Mouse (Mus musculus) lung, postnatal 0 days (tissue): ENCODE results near the gene Numa1. TPM values are rescaled to one million over a fixed set of nuclear protein-coding genes. Genes with fewer than 3 reads are reported as not detected.
A peak's percentile ranks its signal among the peaks of the same experiment; 100 is the strongest.

Experiments
- ATAC-seq: fragments of 200-750 bp; cut with Nextera tagmentation; 2 replicates; pipeline ENCODE4 v1.8.0; 2017; ENCODE audit warnings: moderate library complexity
- DNase-seq: peaks from one replicate; pipeline ENCODE4 v3.0.0-alpha.2; 2016; ENCODE audit warnings: low spot score
- H3K27ac ChIP-seq: fragments of 300-500 bp; sonication (generic); 2 replicates; pipeline ENCODE4 v1.5.1; 2014; ENCODE audit warnings: antibody characterized with exemption, mild to moderate bottlenecking, low read length, mixed read lengths
- H3K27me3 ChIP-seq: fragments of 300-500 bp; sonication (generic); replicated peaks from 2 replicates; pipeline ENCODE4 v1.6.1; 2014; ENCODE audit warnings: low read length, mixed read lengths; ENCODE audit not compliant: insufficient read depth
- H3K36me3 ChIP-seq: fragments of 300-500 bp; sonication (generic); 2 replicates; pipeline ENCODE4 v1.6.1; 2014; ENCODE audit warnings: low read length, mixed read lengths; ENCODE audit not compliant: insufficient read depth
- H3K4me1 ChIP-seq: fragments of 300-500 bp; sonication (generic); 2 replicates; pipeline ENCODE4 v1.6.1; 2014; ENCODE audit warnings: antibody characterized with exemption, low read depth, low read length, mixed read lengths; ENCODE audit not compliant: insufficient read depth
- H3K4me2 ChIP-seq: fragments of 300-500 bp; sonication (generic); replicated peaks from 2 replicates; pipeline ENCODE4 v1.6.1; 2014; ENCODE audit warnings: low read depth, mild to moderate bottlenecking, low read length, moderate library complexity, mixed read lengths
- H3K4me3 ChIP-seq: fragments of 300-500 bp; sonication (generic); 2 replicates; pipeline ENCODE4 v1.5.1; 2014; ENCODE audit warnings: low read depth, low read length
- H3K9ac ChIP-seq: fragments of 300-500 bp; sonication (generic); replicated peaks from 2 replicates; pipeline ENCODE4 v1.6.1; 2014; ENCODE audit warnings: low read depth, mild to moderate bottlenecking
- H3K9me3 ChIP-seq: fragments of 300-500 bp; sonication (generic); 2 replicates; pipeline ENCODE4 v1.6.1; 2016; ENCODE audit warnings: low read length, mixed read lengths
- CTCF ChIP-seq: IDR thresholded peaks from 2 replicates; pipeline ENCODE4 v1.5.1; 2016; ENCODE audit warnings: antibody characterized with exemption, mild to moderate bottlenecking
- EP300 ChIP-seq: IDR thresholded peaks from 2 replicates; pipeline ENCODE4 v1.6.1; 2016; ENCODE audit warnings: antibody characterized with exemption, mild to moderate bottlenecking, control low read depth
- WGBS: fragments of 180-500 bp; shearing (Covaris S2); extraction: QIAGEN DNeasy Blood & Tissue Kit; methylation state at CpG from one replicate; pipeline ENCODE4 v1.1.7; 2014; 5-methylcytosine and 5-hydroxymethylcytosine counted together
- polyA plus RNA-seq: library from polyadenylated mRNA; unstranded; fragments of >200 nt; fragmentation: Nextera tagmentation; extraction: Ambion mirVana; gene quantifications from 2 replicates; pipeline ENCODE4 v1.2.1, GENCODE M21; 2015

Numa1 gene
- polyA plus RNA-seq, 1 experiment from 2014 or later, result 31.6 TPM

DNA sequence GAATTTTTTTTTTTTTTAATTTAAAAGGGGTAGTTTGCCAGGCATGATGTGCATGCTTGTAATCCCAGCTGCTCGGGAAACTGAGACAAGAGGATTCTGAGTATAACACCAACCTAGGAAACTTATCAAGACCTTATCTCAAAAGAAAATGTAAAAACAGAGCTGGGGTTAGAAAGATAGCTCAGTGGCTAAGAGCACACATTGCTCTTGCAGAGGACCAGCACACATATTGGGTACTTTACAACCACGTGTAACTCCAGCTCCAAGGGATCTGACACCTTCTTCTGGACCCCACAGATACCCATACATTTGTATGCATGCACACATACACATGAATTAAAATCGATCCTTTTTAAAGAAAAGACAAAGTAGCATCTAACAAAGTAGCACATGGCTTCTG is 127.4 kb downstream of the Numa1 start:
- H3K9me3 ChIP-seq, result no peaks in the 10 kb centered on the region
- TF ChIP-seq CTCF, result no peak
- no peak for TF ChIP-seq EP300
- H3K9ac ChIP-seq, result no peak overlapping the region
- no peaks in the 10 kb centered on the region for H3K27me3 ChIP-seq
- no peaks in the 10 kb centered on the region; the same call in 1 of the 2 replicates for H3K36me3 ChIP-seq
- no peak overlapping the region for H3K27ac ChIP-seq
- H3K4me2 ChIP-seq, result no peak overlapping the region
- no peak overlapping the region for H3K4me3 ChIP-seq
- no peak for ATAC-seq
- 85% methylated on average over 3 of the region's 3 CpGs for WGBS
- H3K4me1 ChIP-seq, result peaks cover 13% of the 10 kb centered on the region; the same call in 1 of the 2 replicates
- no peak for DNase-seq

DNA sequence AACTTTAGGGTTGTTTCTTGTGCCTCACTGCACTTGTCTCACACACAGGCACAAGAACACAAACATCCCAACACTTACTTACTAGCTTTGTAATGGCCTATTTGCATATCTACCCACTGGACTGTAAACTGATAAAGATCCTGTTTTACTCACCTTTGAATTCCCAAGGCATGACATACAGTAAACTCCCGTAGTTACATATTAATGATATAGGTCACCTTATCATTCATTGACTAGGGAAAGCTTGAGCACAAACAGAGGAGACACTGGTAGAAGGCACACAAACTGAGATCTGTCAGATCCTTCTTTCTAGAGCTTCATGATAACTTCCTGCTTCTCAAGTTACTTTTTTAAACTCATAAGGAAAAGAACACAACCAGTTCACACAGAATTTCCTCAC is 128.3 kb downstream of the Numa1 start:
- Histone ChIP-seq H3K36me3 (no peaks in the 10 kb centered on the region; the same call in 1 of the 2 replicates), H3K9me3 (no peaks in the 10 kb centered on the region), H3K9ac (no peak overlapping the region), H3K4me3 (no peak overlapping the region), H3K27ac (no peak overlapping the region), H3K4me1 (peaks cover 13% of the 10 kb centered on the region; the same call in 1 of the 2 replicates), H3K27me3 (no peaks in the 10 kb centered on the region), H3K4me2 (no peak overlapping the region)
- WGBS, result 71% methylated on average over 1 of the region's 1 CpGs
- no peak for ATAC-seq
- DNase-seq, result no peak
- TF ChIP-seq CTCF, result no peak
- no peak for TF ChIP-seq EP300

DNA sequence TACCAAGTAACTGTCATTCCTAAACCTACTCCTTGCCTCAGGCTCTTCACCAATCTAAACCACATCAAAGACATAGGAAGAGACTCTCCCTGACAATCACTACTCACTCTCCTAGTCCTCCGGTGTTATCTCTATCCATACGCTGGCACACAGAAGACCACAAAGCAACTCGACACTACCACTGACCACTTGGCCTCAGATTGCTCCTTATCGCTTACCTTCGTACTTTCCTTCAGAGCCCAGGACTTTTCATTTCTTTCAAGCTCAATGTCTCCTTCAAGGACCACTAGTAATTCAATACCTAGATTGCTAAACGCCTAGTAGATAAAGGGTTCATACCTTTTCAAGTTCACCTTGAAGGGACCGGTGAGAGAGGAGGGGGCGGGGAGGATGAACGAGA is 130.0 kb downstream of the Numa1 start:
- 59% methylated on average over 9 of the region's 9 CpGs for WGBS
- Histone ChIP-seq H3K9ac (no peak overlapping the region), H3K4me2 (peak overlapping the region; percentile 75; the same call in 1 of the 2 replicates), H3K27ac (no peak overlapping the region), H3K36me3 (no peaks in the 10 kb centered on the region; the same call in 1 of the 2 replicates), H3K9me3 (no peaks in the 10 kb centered on the region), H3K4me3 (no peak overlapping the region), H3K4me1 (peaks cover 13% of the 10 kb centered on the region; the same call in 1 of the 2 replicates), H3K27me3 (no peaks in the 10 kb centered on the region)
- ATAC-seq, result no peak
- no peak for DNase-seq
- TF ChIP-seq EP300 (no peak), CTCF (no peak)

Other genes with a start within 250 kb of the Numa1 start
- not detected in 2 replicates for gene Phox2a, start 115.8 kb upstream of the Numa1 start, polyA plus RNA-seq
- 24.2 and 33.8 TPM in 2 replicates for gene Inppl1, start 95.9 kb upstream of the Numa1 start, polyA plus RNA-seq
- gene Folr2, start 76.9 kb upstream of the Numa1 start, polyA plus RNA-seq, result 0.73 and 0.81 TPM in 2 replicates
- 26.0 and 28.8 TPM in 2 replicates for gene Anapc15, start 70.4 kb upstream of the Numa1 start, polyA plus RNA-seq
- gene Folr1, start 63.3 kb upstream of the Numa1 start, polyA plus RNA-seq, result 0.95 and 2.4 TPM in 2 replicates
- gene Lamtor1, start 28.2 kb upstream of the Numa1 start, polyA plus RNA-seq, result 131 and 153 TPM in 2 replicates
- 0.05 and 0.17 TPM in 2 replicates for gene Tomt, start 27.8 kb upstream of the Numa1 start, polyA plus RNA-seq
- 41.5 and 46.1 TPM in 2 replicates for gene Lrrc51, start 216 bp upstream of the Numa1 start, polyA plus RNA-seq
- 2.2 and 2.5 TPM in 2 replicates for gene Il18bp, start 84.6 kb downstream of the Numa1 start, polyA plus RNA-seq
- 16.2 and 18.2 TPM in 2 replicates for gene Rnf121, start 131.4 kb downstream of the Numa1 start, polyA plus RNA-seq
- gene Xndc1, start 131.4 kb downstream of the Numa1 start, polyA plus RNA-seq, result 6.2 and 7.8 TPM in 2 replicates
- gene Xntrpc, start 131.6 kb downstream of the Numa1 start, polyA plus RNA-seq, result 0.29 and 0.30 TPM in 2 replicates
- gene Trpc2, start 149.0 kb downstream of the Numa1 start, polyA plus RNA-seq, result not detected in 2 replicates
- 0.14 and 0.23 TPM in 2 replicates for gene Art1, start 167.6 kb downstream of the Numa1 start, polyA plus RNA-seq
- gene Art5, start 175.4 kb downstream of the Numa1 start, polyA plus RNA-seq, result 0.38 and 0.68 TPM in 2 replicates
- 0.36 and 1.1 TPM in 2 replicates for gene Chrna10, start 182.7 kb downstream of the Numa1 start, polyA plus RNA-seq